Mouse (Mus musculus) kidney, adult 2 months (tissue): ENCODE measurements around the gene Shmt1.

Experiments used
- CTCF ChIP-seq: fragments of 200-500 bp; conservative IDR thresholded peaks from 2 replicates; pipeline ENCODE4 v1.5.1; 2011; ENCODE audit warnings: low read depth, mild to moderate bottlenecking, control low read depth, low read length, moderate library complexity, mixed read lengths; ENCODE audit not compliant: insufficient read depth, insufficient read length
- POLR2A ChIP-seq: fragments of 200-500 bp; IDR thresholded peaks from one replicate; pipeline ENCODE4 v1.6.1; 2011; ENCODE audit warnings: low read depth, low read length, control low read depth

GRCm38 (mm10) chr11:60826700-60827099 is 15.2 kb upstream of the Shmt1 start:
- TF ChIP-seq CTCF, result no peak
- TF ChIP-seq POLR2A, result no peak
